Mouse (Mus musculus): Measurements from ENCODE around the gene Hist4h4. TPM values are rescaled to one million over a fixed set of nuclear protein-coding genes. Genes with fewer than 3 reads are reported as not detected.

Gene Hist4h4
- total and polyA plus RNA-seq, 2 experiments from 2014 or later = 0.42 to 19.4 TPM

GRCm38 (mm10) chr6:136808014-136808417 is 3.8 kb upstream of the Hist4h4 start, which contains the start of gene H2afj:
Gene H2afj, plus strand, starts transcription at chr6:136808244.
- peak within 1 kb of the TSS; percentile 59; the same call in 1 of the 2 replicates for H3K27ac ChIP-seq (ENCODE audit: low read depth, low read length)
- H3K4me3 ChIP-seq (ENCODE audit: low read depth, low read length) = peak within 1 kb of the TSS; percentile 74
- TF ChIP-seq CTCF (IDR thresholded peaks at IDR 0.05; ENCODE audit: low read depth) = 0 out of 2 replicates have a peak, but pooled peaks have one; percentile 22
- peaks cover 8% of the 10 kb centered on the region for H3K4me1 ChIP-seq (ENCODE audit: insufficient read depth)
- DNase-seq = peak; percentile 98
- peak; percentile 91 for ATAC-seq
- H3K9me3 ChIP-seq (ENCODE audit: low read length) = no peaks in the 10 kb centered on the region
- peaks cover 13% of the 10 kb centered on the region for H3K36me3 ChIP-seq (ENCODE audit: insufficient read depth)
- WGBS = 2% methylated on average over 34 of the region's 34 CpGs
- H3K4me2 ChIP-seq (ENCODE audit: low read depth) = peak within 1 kb of the TSS; percentile 95
- no peaks in the 10 kb centered on the region for H3K27me3 ChIP-seq (ENCODE audit: insufficient read depth, low read length)
- H3K9ac ChIP-seq = peak within 1 kb of the TSS; percentile 69

GRCm38 (mm10) chr6:136807395-136808013 is 3.3 kb upstream of the Hist4h4 start:
- Histone ChIP-seq H3K36me3 (ENCODE audit: insufficient read depth) (peaks cover 9% of the 10 kb centered on the region), H3K9ac (peak overlapping the region; percentile 43), H3K4me3 (ENCODE audit: low read depth, low read length) (peak overlapping the region; percentile 74), H3K4me1 (ENCODE audit: insufficient read depth) (peaks cover 9% of the 10 kb centered on the region), H3K27me3 (ENCODE audit: insufficient read depth, low read length) (no peaks in the 10 kb centered on the region), H3K9me3 (ENCODE audit: low read length) (no peaks in the 10 kb centered on the region), H3K27ac (ENCODE audit: low read depth, low read length) (0 out of 2 replicates have a peak overlapping the region, but pooled peaks have one; percentile 59), H3K4me2 (ENCODE audit: low read depth) (peak overlapping the region; percentile 95)
- ATAC-seq (no peak), DNase-seq (peak; percentile 34)
- TF ChIP-seq CTCF (IDR thresholded peaks at IDR 0.05; ENCODE audit: low read depth) = no peak
- 40% methylated on average over 18 of the region's 18 CpGs for WGBS

GRCm38 (mm10) chr6:136806819-136807218 is 2.6 kb upstream of the Hist4h4 start:
- Histone ChIP-seq H3K9me3 (ENCODE audit: low read length) (no peaks in the 10 kb centered on the region), H3K4me3 (ENCODE audit: low read depth, low read length) (no peak overlapping the region), H3K4me2 (ENCODE audit: low read depth) (peak overlapping the region; percentile 95; the same call in 1 of the 2 replicates), H3K9ac (no peak overlapping the region), H3K36me3 (ENCODE audit: insufficient read depth) (peaks cover 2% of the 10 kb centered on the region; the same call in 1 of the 2 replicates), H3K27me3 (ENCODE audit: insufficient read depth, low read length) (no peaks in the 10 kb centered on the region), H3K4me1 (ENCODE audit: insufficient read depth) (peaks cover 9% of the 10 kb centered on the region), H3K27ac (ENCODE audit: low read depth, low read length) (no peak overlapping the region)
- ATAC-seq (no peak), DNase-seq (no peak)
- TF ChIP-seq CTCF (IDR thresholded peaks at IDR 0.05; ENCODE audit: low read depth) = no peak
- WGBS = 67% methylated on average over 5 of the region's 5 CpGs

- no peak overlapping the region for H3K9ac ChIP-seq
- no peak overlapping the region for H3K27ac ChIP-seq (ENCODE audit: low read depth, low read length)
- H3K4me1 ChIP-seq (ENCODE audit: insufficient read depth) = peaks cover 9% of the 10 kb centered on the region
- no peak overlapping the region for H3K4me2 ChIP-seq (ENCODE audit: low read depth)
- no peaks in the 10 kb centered on the region for H3K36me3 ChIP-seq (ENCODE audit: insufficient read depth)
- no peak for TF ChIP-seq CTCF (IDR thresholded peaks at IDR 0.05; ENCODE audit: low read depth)
- no peaks in the 10 kb centered on the region for H3K9me3 ChIP-seq (ENCODE audit: low read length)
- H3K27me3 ChIP-seq (ENCODE audit: insufficient read depth, low read length) = no peaks in the 10 kb centered on the region
- ATAC-seq (no peak), DNase-seq (no peak)
- WGBS = 87% methylated on average over 1 of the region's 1 CpGs
- H3K4me3 ChIP-seq (ENCODE audit: low read depth, low read length) = no peak overlapping the region
These were observed 1.2 kb upstream of the Hist4h4 start for GRCm38 (mm10) chr6:136805409-136805775.

GRCm38 (mm10) chr6:136804705-136805408 is 642 bp upstream of the Hist4h4 start:
- peak; percentile 12; the same call in 1 of the 2 replicates for TF ChIP-seq CTCF (IDR thresholded peaks at IDR 0.05; ENCODE audit: low read depth)
- Histone ChIP-seq H3K9ac (peak overlapping the region; percentile 90), H3K27ac (ENCODE audit: low read depth, low read length) (peak overlapping the region; percentile 97), H3K4me2 (ENCODE audit: low read depth) (peak overlapping the region; percentile 64), H3K27me3 (ENCODE audit: insufficient read depth, low read length) (no peaks in the 10 kb centered on the region), H3K36me3 (ENCODE audit: insufficient read depth) (no peaks in the 10 kb centered on the region), H3K4me3 (ENCODE audit: low read depth, low read length) (peak overlapping the region; percentile 59), H3K4me1 (ENCODE audit: insufficient read depth) (peaks cover 9% of the 10 kb centered on the region), H3K9me3 (ENCODE audit: low read length) (no peaks in the 10 kb centered on the region)
- ATAC-seq (no peak), DNase-seq (no peak)
- WGBS = 26% methylated on average over 9 of the region's 9 CpGs

- Histone ChIP-seq H3K27ac (ENCODE audit: low read depth, low read length) (peak overlapping the region; percentile 97), H3K9ac (peak overlapping the region; percentile 90), H3K27me3 (ENCODE audit: insufficient read depth, low read length) (no peaks in the 10 kb centered on the region), H3K36me3 (ENCODE audit: insufficient read depth) (no peaks in the 10 kb centered on the region), H3K9me3 (ENCODE audit: low read length) (no peaks in the 10 kb centered on the region), H3K4me3 (ENCODE audit: low read depth, low read length) (peak overlapping the region; percentile 59), H3K4me1 (ENCODE audit: insufficient read depth) (peaks cover 5% of the 10 kb centered on the region), H3K4me2 (ENCODE audit: low read depth) (peak overlapping the region; percentile 64)
- WGBS = 18% methylated on average over 12 of the region's 12 CpGs
- DNase-seq = no peak
- ATAC-seq = peak; percentile 4
- TF ChIP-seq CTCF (IDR thresholded peaks at IDR 0.05; ENCODE audit: low read depth) = no peak
These were observed 999 bp downstream of the Hist4h4 start for GRCm38 (mm10) chr6:136803093-136803738.

Data from forebrain, postnatal 0 days (tissue).